Mouse (Mus musculus) heart, postnatal 0 days (tissue): ENCODE measurements around the gene Ccpg1.

Source experiments
- CTCF ChIP-seq: IDR thresholded peaks from 2 replicates; pipeline ENCODE4 v1.5.1; 2016; ENCODE audit warnings: antibody characterized with exemption, control low read depth, low read depth
- EP300 ChIP-seq: IDR thresholded peaks from 2 replicates; pipeline ENCODE4 v1.6.1; 2016; ENCODE audit warnings: antibody characterized with exemption, low read depth

- TF ChIP-seq CTCF = no peak
- no peak for TF ChIP-seq EP300
Observed at GRCm38 (mm10) chr9:73008384-73008783, 23.2 kb downstream of the Ccpg1 start.
